Mouse (Mus musculus): ENCODE measurements around the gene Crbn.

Gene Crbn

DNA sequence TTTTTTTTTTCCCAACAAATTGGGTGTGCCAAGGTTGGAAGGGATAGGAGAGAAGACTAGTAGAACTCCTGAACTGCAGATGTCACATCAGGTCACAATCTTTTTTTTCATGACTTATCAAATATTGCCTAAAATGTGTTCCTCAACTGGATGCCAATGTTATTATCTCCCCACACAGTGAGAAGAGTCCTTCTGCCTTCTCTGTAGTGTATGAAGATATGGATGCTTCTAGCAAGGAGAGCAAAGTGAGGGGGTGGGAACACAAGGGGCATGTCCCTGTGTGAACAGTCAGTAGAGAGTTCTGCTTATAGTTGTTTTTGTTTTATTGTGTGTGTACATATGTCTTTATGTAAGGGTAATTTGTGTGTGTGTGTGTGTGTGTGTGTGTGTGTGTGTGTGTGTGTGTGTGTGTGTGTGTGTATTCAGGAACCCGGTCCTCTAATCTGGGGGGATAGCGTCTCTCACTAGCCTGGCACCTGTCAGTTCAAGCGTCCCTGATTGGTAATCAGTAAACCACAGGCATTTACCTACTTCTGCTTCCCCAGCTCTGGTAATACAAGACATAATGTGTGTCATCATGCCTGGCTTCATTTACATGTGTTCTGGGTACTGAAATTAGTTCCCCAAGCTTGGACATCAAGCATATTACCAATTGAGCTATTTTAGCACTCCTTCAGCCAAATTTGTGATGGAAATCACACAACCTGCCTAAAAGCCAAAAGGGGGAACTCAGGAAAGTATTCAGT lies 39.2 kb downstream of the Crbn start:
- no peak for DNase-seq

DNA sequence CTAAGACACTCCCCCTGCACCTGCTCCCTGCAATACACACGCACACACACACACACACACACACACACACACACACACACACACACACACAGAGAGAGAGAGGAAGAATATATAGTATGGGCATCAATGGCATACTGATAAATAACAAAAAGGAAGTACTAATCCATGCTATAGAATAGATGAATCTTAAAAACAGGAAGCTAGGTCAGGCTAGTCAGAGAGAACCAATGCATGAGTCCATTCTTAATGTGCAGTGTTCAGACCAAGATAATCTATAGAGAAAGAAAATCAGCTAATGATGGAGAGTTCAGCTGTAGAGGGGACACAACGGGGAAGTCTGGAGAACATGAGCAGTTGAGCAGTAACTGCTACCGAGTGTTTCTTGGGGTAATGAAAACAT lies 41.6 kb downstream of the Crbn start:
- no peak for DNase-seq

DNA sequence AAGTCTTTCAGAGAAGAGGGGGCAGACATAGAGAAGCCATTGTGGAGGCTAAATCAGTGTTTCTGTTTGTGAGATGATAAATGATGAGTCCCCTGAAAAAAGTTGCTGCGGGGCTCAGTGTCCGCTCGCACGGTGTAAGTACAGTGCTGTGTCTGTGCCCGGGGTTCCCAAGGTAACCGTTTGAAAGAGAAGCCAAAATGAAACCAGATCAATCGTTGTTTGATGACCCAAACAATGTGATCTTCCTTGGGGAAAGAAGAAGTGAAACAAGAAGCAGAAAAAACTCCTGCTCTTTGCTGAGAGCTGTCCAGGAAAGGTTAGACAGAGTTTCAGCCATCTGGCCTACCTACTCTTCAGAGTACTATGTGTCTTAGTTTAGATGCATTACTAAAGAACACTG lies 49.6 kb downstream of the Crbn start:
- DNase-seq: no peak

DNA sequence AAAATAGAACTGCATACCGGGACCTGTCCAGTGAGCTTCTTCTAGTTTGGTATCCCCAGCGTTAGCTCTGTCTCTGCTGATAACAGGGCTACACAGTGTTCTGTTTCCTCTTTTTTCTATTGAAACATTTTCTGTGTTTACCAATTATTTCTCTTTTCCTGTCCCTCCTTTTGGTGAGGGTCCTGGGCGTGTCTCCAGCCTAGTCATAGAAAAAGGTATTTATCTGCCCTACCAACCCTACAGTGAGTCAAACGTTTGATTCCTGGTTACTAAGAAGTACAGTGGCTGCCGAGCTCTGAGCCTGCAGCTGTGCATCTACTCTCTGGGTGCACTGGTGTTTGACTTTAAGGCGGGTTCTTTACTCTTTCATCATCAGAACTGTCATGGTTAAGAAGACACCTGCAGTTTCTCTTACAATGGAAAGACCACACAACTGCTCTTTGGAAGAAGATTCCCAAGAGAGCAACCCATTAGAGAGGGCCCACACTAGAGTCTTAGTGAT lies 50.9 kb downstream of the Crbn start, which contains the start of gene Il5ra:
Gene Il5ra, minus strand, starts transcription at position 151 of the 502 bp plus-strand sequence.
- no peak for DNase-seq

DNA sequence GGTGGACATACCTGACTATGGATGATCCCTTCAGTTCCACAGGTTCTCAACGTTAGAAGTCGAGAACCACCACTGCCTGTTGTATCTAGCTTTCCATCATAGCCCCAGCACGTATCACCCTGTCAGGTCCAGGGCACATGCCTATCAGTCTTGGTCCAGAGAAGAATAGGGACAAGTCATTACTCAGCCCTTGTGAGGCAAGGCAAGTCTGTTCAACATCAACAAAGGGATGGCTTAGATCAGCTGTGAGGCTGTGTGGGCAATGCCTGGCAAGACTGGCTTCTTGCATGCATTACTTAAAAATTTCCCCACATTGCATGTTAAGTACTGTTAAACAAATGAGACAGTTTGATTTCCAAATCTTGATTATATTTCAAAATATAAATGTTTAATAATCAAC lies 52.1 kb downstream of the Crbn start:
- DNase-seq: no peak

DNA sequence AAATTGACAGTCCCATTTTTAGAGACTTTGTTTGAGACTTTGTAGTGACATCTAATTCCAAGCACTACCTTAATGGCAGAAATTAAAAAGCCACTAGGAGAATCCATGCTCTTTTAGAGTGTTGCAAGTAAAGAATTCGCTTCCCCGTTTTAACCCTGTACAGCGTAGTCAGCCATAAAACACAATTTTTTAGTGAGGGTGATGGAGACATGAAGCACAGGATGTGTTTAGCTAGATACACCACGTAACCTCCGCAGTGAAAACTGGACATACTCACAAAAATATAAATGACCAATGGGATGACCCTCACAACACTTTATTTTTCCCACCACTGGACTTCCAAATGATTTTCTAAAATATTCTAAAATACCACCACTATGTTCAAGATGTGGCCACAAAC lies 52.6 kb downstream of the Crbn start:
- no peak for DNase-seq

DNA sequence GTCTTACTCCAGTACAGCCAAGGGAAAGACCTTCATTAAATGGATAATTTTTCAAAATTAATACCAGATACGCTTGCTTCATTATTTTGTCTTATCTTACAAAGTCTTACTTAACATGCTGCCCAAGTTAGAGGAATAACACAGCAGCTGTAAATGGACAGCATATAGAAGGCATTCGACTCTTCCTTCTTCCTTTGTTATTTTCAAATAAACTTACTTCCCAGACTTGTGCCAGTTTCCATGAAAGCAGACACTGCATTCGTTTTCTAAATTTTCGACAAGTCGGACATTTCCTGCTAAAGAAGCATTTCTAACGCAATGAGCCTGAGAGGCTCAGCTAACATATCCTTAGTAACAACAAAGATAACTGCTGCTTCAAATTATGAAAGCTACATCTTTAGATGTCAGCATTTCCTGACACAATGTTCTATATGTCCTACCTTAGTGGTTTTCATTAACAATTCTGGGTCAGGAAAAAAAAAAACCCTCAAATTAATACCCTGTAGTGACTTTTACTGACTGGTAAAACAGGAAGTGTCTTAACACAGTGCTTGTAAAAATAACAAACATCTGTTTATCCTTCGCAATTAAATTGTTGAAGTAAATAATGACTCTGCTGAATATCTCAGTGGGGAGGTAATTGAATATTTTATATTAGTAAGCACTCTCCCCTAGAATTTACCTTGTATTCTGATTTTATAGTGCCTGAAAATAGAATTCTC lies 54.0 kb downstream of the Crbn start:
- DNase-seq: no peak

DNA sequence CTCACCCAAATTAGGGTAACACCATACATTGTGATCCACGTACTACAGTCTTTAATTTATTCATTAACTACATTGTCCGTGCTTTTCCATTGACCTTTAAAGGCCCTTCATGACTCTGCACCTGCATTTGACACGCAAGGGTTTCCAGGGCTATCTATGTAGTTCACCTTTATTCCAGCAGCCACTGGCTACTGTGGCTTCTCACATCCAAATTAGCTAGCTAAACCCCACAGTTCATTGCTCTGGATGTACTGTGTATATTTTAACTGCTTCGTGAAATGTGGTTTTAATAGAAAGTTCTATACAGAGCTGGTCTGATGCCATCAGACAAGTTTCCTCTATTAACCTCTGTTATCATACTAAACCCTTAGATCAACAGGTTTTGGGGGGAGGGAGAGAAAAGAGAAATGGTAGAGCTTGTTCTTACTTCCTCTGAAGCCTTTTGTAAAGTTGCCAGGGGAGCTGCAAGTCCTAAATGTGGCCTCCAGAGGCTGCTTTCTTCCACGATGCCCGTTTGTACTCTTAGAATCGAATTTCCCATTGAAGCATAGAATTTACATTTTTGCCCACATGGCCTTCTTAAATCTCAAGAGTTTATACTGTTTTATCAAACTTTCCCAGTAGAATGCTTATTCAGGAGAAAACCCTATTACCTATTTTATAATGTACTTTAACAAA lies 56.2 kb downstream of the Crbn start:
- DNase-seq: no peak

DNA sequence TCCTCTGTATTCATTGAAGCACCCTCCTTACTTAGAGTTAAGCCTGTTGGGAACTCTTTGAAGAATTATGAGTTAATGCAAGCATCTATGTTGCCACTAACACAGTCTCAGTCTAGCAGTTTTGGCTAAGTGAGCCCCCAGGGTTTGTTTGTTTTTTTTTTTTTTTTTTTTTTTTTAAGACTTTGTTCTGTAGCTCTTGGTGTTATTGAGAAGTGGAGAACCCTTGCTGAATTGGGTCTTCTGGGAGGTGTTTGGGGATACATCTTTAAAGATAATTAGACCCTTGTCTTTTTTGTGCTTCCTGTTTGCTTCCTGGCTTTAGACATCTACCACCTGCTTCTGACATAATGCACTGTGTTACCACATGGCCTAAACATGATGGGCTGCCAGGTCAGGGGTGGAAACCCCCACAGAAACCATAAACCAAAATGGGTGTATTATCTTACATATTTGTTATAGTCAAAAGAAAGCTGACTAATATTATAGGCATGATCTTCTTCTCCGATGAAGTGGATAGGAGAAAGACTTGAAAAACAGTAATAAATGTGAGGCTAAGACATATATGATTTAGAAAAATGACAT lies 59.5 kb downstream of the Crbn start:
- no peak for DNase-seq

DNA sequence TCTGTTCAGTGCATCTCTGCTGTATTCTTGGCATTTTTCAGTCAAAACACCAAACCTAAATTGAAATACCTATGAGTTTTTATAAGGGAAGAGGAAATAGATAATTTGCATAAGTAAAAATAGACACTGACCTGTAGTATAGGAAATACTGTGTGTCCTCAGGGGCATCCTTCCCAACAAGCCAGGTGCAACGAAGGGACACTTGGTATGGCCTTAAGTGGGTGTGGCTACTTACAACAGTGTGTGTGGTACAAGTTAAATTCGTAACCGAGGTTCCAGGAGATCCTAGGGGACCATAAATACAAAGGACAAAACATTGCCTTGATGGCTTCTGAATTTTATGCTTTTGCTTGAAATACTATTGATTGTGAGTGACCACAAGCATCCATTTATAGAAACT lies 61.6 kb downstream of the Crbn start:
- DNase-seq: no peak

DNA sequence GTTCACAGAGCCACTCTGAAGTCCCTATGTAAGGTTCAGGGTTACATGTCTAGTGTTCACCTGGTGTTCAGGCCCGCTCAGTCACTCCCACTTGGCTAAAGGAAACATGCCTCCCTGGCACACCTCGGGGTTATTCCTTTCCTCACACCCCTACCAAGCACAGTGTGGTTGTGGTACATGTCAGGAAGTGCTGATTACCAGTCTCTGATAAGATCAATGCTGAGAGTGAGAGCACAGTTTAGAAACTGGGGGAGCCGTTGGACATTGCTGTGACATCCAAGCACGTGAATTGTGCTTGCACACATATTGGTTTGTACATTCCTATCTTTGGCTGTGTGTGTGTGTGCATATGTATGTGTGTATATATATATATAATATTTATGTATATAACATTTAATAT lies 67.3 kb downstream of the Crbn start:
- no peak for DNase-seq
